Mouse (Mus musculus) midbrain, embryonic 10.5 days (tissue): Measurements from ENCODE around the gene Cd151. TPM values are rescaled to one million over a fixed set of nuclear protein-coding genes. Genes with fewer than 3 reads are reported as not detected.

Experiments
- DNase-seq: peaks from one replicate; pipeline ENCODE4 v3.0.0-alpha.2; 2017; ENCODE audit warnings: low spot score
- H3K27ac ChIP-seq: fragments of 300-500 bp; sonication (generic); replicated peaks from 2 replicates; pipeline ENCODE4 v1.5.1; 2016; ENCODE audit warnings: mild to moderate bottlenecking
- H3K27me3 ChIP-seq: fragments of 300-500 bp; sonication (generic); 2 replicates; pipeline ENCODE4 v1.6.1; 2016; ENCODE audit warnings: low read depth, mild to moderate bottlenecking; ENCODE audit not compliant: poor library complexity, severe bottlenecking
- H3K36me3 ChIP-seq: fragments of 300-500 bp; sonication (generic); 2 replicates; pipeline ENCODE4 v1.6.1; 2016; ENCODE audit warnings: mild to moderate bottlenecking, moderate library complexity
- H3K4me1 ChIP-seq: fragments of 300-500 bp; sonication (generic); 2 replicates; pipeline ENCODE4 v1.6.1; 2016
- H3K4me3 ChIP-seq: fragments of 300-500 bp; sonication (generic); 2 replicates; pipeline ENCODE4 v1.5.1; 2016; ENCODE audit warnings: mild to moderate bottlenecking, moderate library complexity
- H3K9me3 ChIP-seq: fragments of 300-500 bp; sonication (generic); replicated peaks from 2 replicates; pipeline ENCODE4 v1.6.1; 2016; ENCODE audit warnings: mild to moderate bottlenecking
- WGBS: fragments of 180-500 bp; shearing (Covaris S2); methylation state at CpG from one replicate; pipeline ENCODE4 v1.1.7; 2016; 5-methylcytosine and 5-hydroxymethylcytosine counted together
- polyA plus RNA-seq: library from polyadenylated mRNA; unstranded; fragments of >200 nt; fragmentation: Nextera tagmentation; extraction: Ambion mirVana; gene quantifications from 2 replicates; pipeline ENCODE4 v1.2.1, GENCODE M21; 2016

Gene Cd151
- 17.3 and 17.6 TPM in 2 replicates for polyA plus RNA-seq

- peaks cover 32% of the 10 kb centered on the region for H3K36me3 ChIP-seq
- peak within 1 kb of the TSS; percentile 87 for H3K27ac ChIP-seq
- peaks cover 48% of the 10 kb centered on the region for H3K27me3 ChIP-seq
- peaks cover 58% of the 10 kb centered on the region for H3K4me1 ChIP-seq
- peak; percentile 82 for DNase-seq
- peak within 1 kb of the TSS; percentile 73 for H3K4me3 ChIP-seq
- WGBS: 1% methylated on average over 52 of the region's 52 CpGs
- H3K9me3 ChIP-seq: no peaks in the 10 kb centered on the region
These were observed at the start of gene Cd151 for GRCm38 (mm10) chr7:141467230-141468030. Gene Cd151, plus strand, starts transcription at chr7:141467392.

- no peak for DNase-seq
- peaks cover 18% of the 10 kb centered on the region for H3K4me1 ChIP-seq
- WGBS: 71% methylated on average over 8 of the region's 8 CpGs
These were observed 49.2 kb upstream of the Cd151 start for GRCm38 (mm10) chr7:141417731-141418681.

GRCm38 (mm10) chr7:141418970-141419369, 48.2 kb upstream of the Cd151 start:
- WGBS: 79% methylated on average over 7 of the region's 7 CpGs
- H3K4me1 ChIP-seq: peaks cover 10% of the 10 kb centered on the region
- no peaks in the 10 kb centered on the region for H3K9me3 ChIP-seq
- no peak overlapping the region for H3K27ac ChIP-seq
- H3K4me3 ChIP-seq: no peak overlapping the region
- DNase-seq: no peak
- H3K27me3 ChIP-seq: no peaks in the 10 kb centered on the region
- H3K36me3 ChIP-seq: no peaks in the 10 kb centered on the region

More at GRCm38 (mm10) chr7:141417731-141418681, 49.2 kb upstream of the Cd151 start:
- Histone ChIP-seq H3K27me3 (no peaks in the 10 kb centered on the region), H3K36me3 (no peaks in the 10 kb centered on the region), H3K27ac (no peak overlapping the region), H3K9me3 (no peaks in the 10 kb centered on the region), H3K4me3 (no peak overlapping the region)

GRCm38 (mm10) chr7:141420030-141420702, 47.0 kb upstream of the Cd151 start:
- H3K9me3 ChIP-seq: no peaks in the 10 kb centered on the region
- H3K27ac ChIP-seq: no peak overlapping the region
- DNase-seq: no peak
- 91% methylated on average over 9 of the region's 9 CpGs for WGBS
- no peaks in the 10 kb centered on the region for H3K27me3 ChIP-seq
- H3K36me3 ChIP-seq: no peaks in the 10 kb centered on the region
- no peaks in the 10 kb centered on the region for H3K4me1 ChIP-seq
- H3K4me3 ChIP-seq: no peak overlapping the region

GRCm38 (mm10) chr7:141423811-141424210, 43.4 kb upstream of the Cd151 start:
- WGBS: 74% methylated on average over 4 of the region's 4 CpGs
- H3K4me1 ChIP-seq: peaks cover 6% of the 10 kb centered on the region
- H3K4me3 ChIP-seq: no peak overlapping the region
- no peaks in the 10 kb centered on the region for H3K9me3 ChIP-seq
- peaks cover 15% of the 10 kb centered on the region; the same call in 1 of the 2 replicates for H3K27me3 ChIP-seq
- no peak for DNase-seq
- H3K36me3 ChIP-seq: no peaks in the 10 kb centered on the region
- H3K27ac ChIP-seq: no peak overlapping the region

- Histone ChIP-seq H3K4me1 (peaks cover 30% of the 10 kb centered on the region), H3K4me3 (no peak overlapping the region), H3K9me3 (no peaks in the 10 kb centered on the region), H3K27me3 (peaks cover 15% of the 10 kb centered on the region; the same call in 1 of the 2 replicates), H3K36me3 (peaks cover 22% of the 10 kb centered on the region), H3K27ac (no peak overlapping the region)
- DNase-seq: no peak
- 85% methylated on average over 12 of the region's 12 CpGs for WGBS
These were observed 40.1 kb upstream of the Cd151 start for GRCm38 (mm10) chr7:141426948-141427730.

- peak overlapping the region; percentile 68; the same call in 1 of the 2 replicates for H3K27ac ChIP-seq
These were observed 38.5 kb upstream of the Cd151 start for GRCm38 (mm10) chr7:141428701-141429100.

GRCm38 (mm10) chr7:141429310-141429709, 37.9 kb upstream of the Cd151 start, which contains the start of gene Cend1:
Gene Cend1, minus strand, starts transcription at chr7:141429491.
- WGBS: 3% methylated on average over 19 of the region's 19 CpGs
- H3K27ac ChIP-seq: peak within 1 kb of the TSS; percentile 68
- peaks cover 51% of the 10 kb centered on the region for H3K4me1 ChIP-seq
- no peaks in the 10 kb centered on the region for H3K9me3 ChIP-seq
- H3K27me3 ChIP-seq: peaks cover 15% of the 10 kb centered on the region; the same call in 1 of the 2 replicates
- peak within 1 kb of the TSS; percentile 55 for H3K4me3 ChIP-seq
- peak; percentile 71 for DNase-seq
- H3K36me3 ChIP-seq: peaks cover 39% of the 10 kb centered on the region

More at GRCm38 (mm10) chr7:141428701-141429100, 38.5 kb upstream of the Cd151 start:
- Histone ChIP-seq H3K27me3 (peaks cover 15% of the 10 kb centered on the region; the same call in 1 of the 2 replicates), H3K4me3 (peak overlapping the region; percentile 55), H3K9me3 (no peaks in the 10 kb centered on the region), H3K4me1 (peaks cover 45% of the 10 kb centered on the region), H3K36me3 (peaks cover 37% of the 10 kb centered on the region)
- 55% methylated on average over 5 of the region's 5 CpGs for WGBS
- DNase-seq: no peak

- DNase-seq: no peak
- Histone ChIP-seq H3K4me3 (peak overlapping the region; percentile 55; the same call in 1 of the 2 replicates), H3K4me1 (peaks cover 58% of the 10 kb centered on the region), H3K27ac (peak overlapping the region; percentile 68; the same call in 1 of the 2 replicates), H3K36me3 (peaks cover 39% of the 10 kb centered on the region), H3K9me3 (no peaks in the 10 kb centered on the region), H3K27me3 (peaks cover 15% of the 10 kb centered on the region; the same call in 1 of the 2 replicates)
- WGBS: 67% methylated on average over 9 of the region's 9 CpGs
These were observed 37.2 kb upstream of the Cd151 start for GRCm38 (mm10) chr7:141429840-141430584.

- Histone ChIP-seq H3K4me3 (no peak overlapping the region), H3K27me3 (peaks cover 15% of the 10 kb centered on the region; the same call in 1 of the 2 replicates), H3K36me3 (peaks cover 39% of the 10 kb centered on the region), H3K9me3 (no peaks in the 10 kb centered on the region), H3K27ac (no peak overlapping the region), H3K4me1 (peaks cover 65% of the 10 kb centered on the region)
- WGBS: 93% methylated on average over 9 of the region's 9 CpGs
- no peak for DNase-seq
These were observed 36.5 kb upstream of the Cd151 start for GRCm38 (mm10) chr7:141430585-141431240.
